Mouse (Mus musculus) CD4-positive helper T cell, adult 2 months (primary cell): ENCODE measurements around the gene Olfr399.
A peak's percentile ranks its signal among the peaks of the same experiment; 100 is the strongest.

ENCODE experiments used
- DNase-seq: peaks from one replicate; pipeline ENCODE4 v3.0.0-alpha.2; 2012; ENCODE audit warnings: low read depth, missing footprints, low spot score

The Olfr399 gene

GRCm38 (mm10) chr11:74056451-74056850, at the start of gene Olfr399, which contains the start of gene Olfr139:
Gene Olfr399 (minus strand): TSS chr11:74056615.
Gene Olfr139 (minus strand): TSS chr11:74056551.
- no peak for DNase-seq

- no peak for DNase-seq
These were observed 48.7 kb upstream of the Olfr399 start for GRCm38 (mm10) chr11:74105066-74105465.

- DNase-seq = no peak
These were observed 45.1 kb upstream of the Olfr399 start for GRCm38 (mm10) chr11:74101507-74101906.

GRCm38 (mm10) chr11:74100724-74101123, 44.3 kb upstream of the Olfr399 start:
- peak; percentile 46 for DNase-seq

- DNase-seq = no peak
These were observed 13.2 kb upstream of the Olfr399 start, which contains the start of gene Zfp616 for GRCm38 (mm10) chr11:74069655-74070054. Gene Zfp616 (plus strand): TSS chr11:74069955.

GRCm38 (mm10) chr11:74051347-74051746, 5.1 kb downstream of the Olfr399 start:
- no peak for DNase-seq
